ENCODE assay signal across 18 mouse cellular contexts in the genomic region with DNA sequence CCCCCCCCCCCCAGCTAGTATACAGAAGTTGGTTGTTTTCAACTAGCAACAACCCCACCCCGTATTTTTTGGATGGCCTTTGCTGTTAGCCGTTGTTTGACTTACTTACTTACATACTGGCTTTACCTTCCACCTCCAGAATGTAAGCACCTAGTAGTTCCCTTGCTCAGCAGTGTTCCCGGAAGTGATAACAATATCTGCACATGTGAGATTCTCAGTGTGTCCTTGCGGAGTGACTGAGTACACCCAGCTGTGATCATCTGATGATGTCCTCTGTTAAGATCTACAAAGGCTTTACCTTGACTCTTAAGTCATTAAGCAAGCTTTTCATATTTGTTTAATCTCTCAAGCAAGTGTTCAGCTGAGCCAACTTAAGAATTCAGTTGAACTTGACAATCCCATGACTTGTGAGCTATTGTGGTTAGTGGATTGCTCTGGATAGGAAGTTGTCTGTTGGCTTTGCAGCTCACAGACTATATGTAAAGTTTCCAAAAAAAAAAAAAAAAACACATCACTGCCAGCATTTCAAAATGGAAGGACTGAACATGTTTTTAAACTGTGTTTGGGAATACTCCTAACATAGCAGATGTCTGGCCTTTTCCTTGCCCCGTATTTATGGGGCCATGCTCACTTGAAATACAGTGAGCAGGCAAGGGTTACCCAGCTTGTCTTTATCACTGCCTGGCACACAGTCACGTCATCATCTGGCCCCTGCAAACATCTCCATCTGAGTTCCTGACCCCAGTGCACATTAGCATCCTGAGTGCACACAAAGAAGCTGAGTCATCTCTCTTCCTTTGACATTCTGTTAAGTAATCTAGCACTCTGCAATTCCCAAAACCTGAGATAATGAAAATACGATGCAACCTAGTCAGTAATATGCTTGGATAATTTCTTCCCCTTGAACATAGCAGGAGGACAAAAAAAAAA. TPM values are rescaled to one million over a fixed set of nuclear protein-coding genes. Genes with fewer than 3 reads are reported as not detected.
DNase-seq lines count a peak whose midpoint lies in the region; ATAC-seq lines count a peak whose summit lies in the region.
"Had no signal": no experiment of that assay in that cellular context is flagged by ENCODE, and none has a peak within 500 bp of the region (broad histone marks: within the 10 kb centered on the region; RNA-seq: fewer than 3 reads in every experiment).

No protein-coding gene starts in this region.

- peak; percentile 7 for DNase-seq in R1 (ENCODE audit: low read depth, low spot score)
- peak; percentile 85 for DNase-seq in liver
- peak; percentile 17 for DNase-seq in yolk sac, embryonic 10.5 days (ENCODE audit: low spot score)
- DNase-seq in left cerebral cortex, postnatal 10 days (ENCODE audit: extremely low spot score in 1 of 2, low spot score in 2 of 2): no peak
- no peak for DNase-seq in midbrain, embryonic 14.5 days
- DNase-seq: adrenal gland, postnatal 25 days; cerebellum, adult 11-12 months; gastrocnemius, postnatal 10 days; kidney, adult 8-10 months; lung, postnatal 10 days; thymus, postnatal 14 days had no signal

- no peak overlapping the region for H3K9ac ChIP-seq in midbrain, embryonic 14.5 days (replicated peaks; ENCODE audit: low read length)
- H3K9ac ChIP-seq: embryonic facial prominence, embryonic 13.5 days; neural tube, embryonic 13.5 days had no signal

- H3K9me3 ChIP-seq in megakaryocyte, embryonic 14.5 days: no peaks in the 10 kb centered on the region
- H3K9me3 ChIP-seq in midbrain, embryonic 14.5 days (ENCODE audit: control insufficient read depth, low read length): no peaks in the 10 kb centered on the region
- H3K9me3 ChIP-seq: embryonic facial prominence, embryonic 13.5 days; limb, embryonic 10.5 days; neural tube, embryonic 13.5 days had no signal

- no peak overlapping the region for H3K4me2 ChIP-seq in midbrain, embryonic 14.5 days (ENCODE audit: low read length)
- H3K4me2 ChIP-seq: embryonic facial prominence, embryonic 13.5 days; neural tube, embryonic 13.5 days had no signal

- 71% methylated on average over 7 of the region's 7 CpGs for WGBS in midbrain, embryonic 14.5 days

- no peaks in the 10 kb centered on the region for H3K27me3 ChIP-seq in megakaryocyte, embryonic 14.5 days (replicated peaks)
- no peaks in the 10 kb centered on the region for H3K27me3 ChIP-seq in midbrain, embryonic 14.5 days (ENCODE audit: control insufficient read depth, insufficient read depth, low read length)
- H3K27me3 ChIP-seq: neural tube, embryonic 13.5 days had no signal

- intact Hi-C loops in left cerebral cortex, postnatal 10 days (cut with DNase I): loop anchor here (10.0 kb wide), 1 partner anchor 527 kb away; the partner anchor contains the start of gene Prpf4b

- peak overlapping the region; percentile 83 for H3K4me3 ChIP-seq in megakaryocyte, embryonic 14.5 days (replicated peaks)
- H3K4me3 ChIP-seq in midbrain, embryonic 14.5 days (replicated peaks; ENCODE audit: low read depth, low read length): no peak overlapping the region
- H3K4me3 ChIP-seq: embryonic facial prominence, embryonic 13.5 days; limb, embryonic 10.5 days; neural tube, embryonic 13.5 days had no signal

- H3K27ac ChIP-seq in midbrain, embryonic 14.5 days (replicated peaks; ENCODE audit: low read depth, low read length): no peak overlapping the region
- H3K27ac ChIP-seq: embryonic facial prominence, embryonic 13.5 days; limb, embryonic 10.5 days; neural tube, embryonic 13.5 days had no signal

- H3K36me3 ChIP-seq in megakaryocyte, embryonic 14.5 days (replicated peaks; ENCODE audit: low read length): peaks cover 4% of the 10 kb centered on the region
- H3K36me3 ChIP-seq in midbrain, embryonic 14.5 days (ENCODE audit: control insufficient read depth, insufficient read depth, low read length): no peaks in the 10 kb centered on the region
- H3K36me3 ChIP-seq: embryonic facial prominence, embryonic 13.5 days; limb, embryonic 10.5 days; neural tube, embryonic 13.5 days had no signal

- ATAC-seq in megakaryocyte, adult 5-6 weeks (ENCODE audit: poor library complexity, severe bottlenecking): no peak
- no peak for ATAC-seq in midbrain, embryonic 14.5 days (ENCODE audit: low FRiP score, low TSS enrichment)
- ATAC-seq: forebrain, embryonic 16.5 days; hindbrain, embryonic 16.5 days had no signal

- peaks cover 73% of the 10 kb centered on the region for H3K4me1 ChIP-seq in megakaryocyte, embryonic 14.5 days
- H3K4me1 ChIP-seq in midbrain, embryonic 14.5 days (ENCODE audit: control insufficient read depth, insufficient read depth, low read length): peaks cover 13% of the 10 kb centered on the region

RNA-seq across cellular contexts. Expression of gene Slc22a23, which starts 3.2 kb away (rescaled TPM):
- 33.9 and 61.7 TPM in 2 replicates for polyA plus RNA-seq in megakaryocyte, embryonic 14.5 days (2012; ENCODE audit: insufficient read depth, low replicate concordance)
- 0.65 and 1.0 TPM in 2 replicates for total RNA-seq in megakaryocyte, adult 5-6 weeks (2015)
- 0.22 and 2.7 TPM in 2 replicates for total RNA-seq in megakaryocyte, adult 5-6 weeks (2017)
- total RNA-seq in left cerebral cortex, postnatal 10 days (2021): 10 to 100 TPM; 70.3 to 73.6 TPM
- 23.4 and 28.0 TPM in 2 replicates for polyA plus RNA-seq in midbrain, embryonic 14.5 days (2014; fragmentation: Nextera tagmentation; extraction: Ambion mirVana)

Comparison
In these comparisons a context has a peak if more than half of its experiments do, and no peak if none do; other contexts are left out.
1. DNase-seq: peak in R1 (single experiment), liver (single experiment) and yolk sac, embryonic 10.5 days (single experiment); none in left cerebral cortex, postnatal 10 days (0 of 2) and midbrain, embryonic 14.5 days (single experiment).
2. RNA of gene Slc22a23, which starts 3.2 kb away (total RNA-seq): 70.3 to 73.6 TPM in left cerebral cortex, postnatal 10 days; 0.22 to 2.7 TPM in megakaryocyte, adult 5-6 weeks; every median in the first group is over 10 times any median in the second.